Mouse (Mus musculus) MEL (cell line): ENCODE measurements around the gene Hfe. TPM values are rescaled to one million over a fixed set of nuclear protein-coding genes. Genes with fewer than 3 reads are reported as not detected.

Source experiments
- DNase-seq: peaks from one replicate; pipeline ENCODE4 v3.0.0; 2011; ENCODE audit warnings: low read depth, low spot score
- H3K27ac ChIP-seq: 2 replicates; pipeline ENCODE4 v1.5.1; 2012; ENCODE audit warnings: low read depth, mild to moderate bottlenecking, control low read depth, low read length, moderate library complexity; ENCODE audit not compliant: control insufficient read depth
- H3K27me3 ChIP-seq, 2 experiments: fragments of 150-350 bp in 1 of 2; sonication (generic) in 1 of 2; 2 replicates each; pipeline ENCODE4 v1.6.1; 2012; ENCODE audit warnings: low read length in 2 of 2, mild to moderate bottlenecking in 2 of 2, improper control_type of control experiment in 1 of 2, moderate library complexity in 1 of 2; ENCODE audit not compliant: insufficient read depth in 2 of 2, control insufficient read depth in 1 of 2
- H3K36me3 ChIP-seq, 2 experiments: 2 replicates each; pipeline ENCODE4 v1.6.1; 2012 to 2014; ENCODE audit warnings: low read length in 2 of 2, improper control_type of control experiment in 1 of 2, inconsistent platforms in 1 of 2, mild to moderate bottlenecking in 1 of 2; ENCODE audit not compliant: insufficient read depth in 2 of 2, control insufficient read depth in 1 of 2
- H3K4me1 ChIP-seq, 2 experiments: fragments of 150-350 bp in 1 of 2; sonication (generic) in 1 of 2; 2 replicates each; pipeline ENCODE4 v1.6.1; 2012; ENCODE audit warnings: low read length in 2 of 2, improper control_type of control experiment in 1 of 2, mild to moderate bottlenecking in 1 of 2; ENCODE audit not compliant: insufficient read depth in 2 of 2, control insufficient read depth in 1 of 2
- H3K4me3 ChIP-seq, 2 experiments: fragments of 150-350 bp in 1 of 2; sonication (generic) in 1 of 2; 2 replicates each; pipeline ENCODE4 v1.5.1; 2012; ENCODE audit warnings: low read depth in 2 of 2, low read length in 2 of 2, mild to moderate bottlenecking in 2 of 2, moderate library complexity in 2 of 2, control low read depth in 1 of 2, improper control_type of control experiment in 1 of 2; ENCODE audit not compliant: control insufficient read depth in 1 of 2, insufficient read depth in 1 of 2
- H3K79me2 ChIP-seq: 2 replicates; pipeline ENCODE4 v1.6.1; 2012; ENCODE audit warnings: mild to moderate bottlenecking, low read length, moderate library complexity; ENCODE audit not compliant: control insufficient read depth, poor library complexity, insufficient read depth
- H3K9ac ChIP-seq: 2 replicates; pipeline ENCODE4 v1.6.1; 2012; ENCODE audit warnings: low read depth, mild to moderate bottlenecking, control low read depth, low read length, moderate library complexity; ENCODE audit not compliant: control insufficient read depth, poor library complexity, severe bottlenecking
- H3K9me3 ChIP-seq: fragments of 150-350 bp; sonication (generic); replicated peaks from 2 replicates; pipeline ENCODE4 v1.6.1; 2012; ENCODE audit warnings: mild to moderate bottlenecking, low read length, improper control_type of control experiment, moderate library complexity; ENCODE audit not compliant: insufficient read depth
- ELF1 ChIP-seq: IDR thresholded peaks from 2 replicates; pipeline ENCODE4 v1.6.1; 2014; ENCODE audit warnings: low read depth, mild to moderate bottlenecking, inconsistent platforms, low read length, improper control_type of control experiment, moderate library complexity
- EP300 ChIP-seq, 2 experiments: IDR thresholded peaks; 2 replicates each; pipeline ENCODE4 v1.6.1; 2011; ENCODE audit warnings: improper control_type of control experiment in 2 of 2, low read length in 2 of 2, low read depth in 1 of 2, mild to moderate bottlenecking in 1 of 2
- ETS1 ChIP-seq: IDR thresholded peaks from 2 replicates; pipeline ENCODE4 v1.6.1; 2012; ENCODE audit warnings: low read depth, mild to moderate bottlenecking, inconsistent platforms, low read length, improper control_type of control experiment, moderate library complexity
- MAX ChIP-seq: IDR thresholded peaks from 2 replicates; pipeline ENCODE4 v1.6.1; 2011; ENCODE audit warnings: low read length, improper control_type of control experiment
- MYC ChIP-seq: IDR thresholded peaks from 2 replicates; pipeline ENCODE4 v1.6.1; 2011; ENCODE audit warnings: low read depth, mild to moderate bottlenecking, low read length, improper control_type of control experiment, moderate library complexity
- NELFE ChIP-seq: IDR thresholded peaks from 2 replicates; pipeline ENCODE4 v1.6.1; 2011; ENCODE audit warnings: low read depth, low read length, improper control_type of control experiment
- POLR2AphosphoS2 ChIP-seq: IDR thresholded peaks from 2 replicates; pipeline ENCODE4 v1.6.1; 2011; ENCODE audit warnings: low read length, improper control_type of control experiment
- TBP ChIP-seq: IDR thresholded peaks from 2 replicates; pipeline ENCODE4 v1.8.0; 2011; ENCODE audit warnings: low read depth, low read length, improper control_type of control experiment
- ZNF384 ChIP-seq: IDR thresholded peaks from 2 replicates; pipeline ENCODE4 v1.6.1; 2012; ENCODE audit warnings: low read depth, mild to moderate bottlenecking, inconsistent platforms, low read length, improper control_type of control experiment
- polyA plus RNA-seq, 2 experiments: library from polyadenylated mRNA; stranded (reverse) in 1 of 2; unstranded in 1 of 2; fragments of >175 nt in 1 of 2; fragments of >200 nt in 1 of 2; gene quantifications; 2 replicates each; pipeline versions ENCODE4 v1.2.1 to v1.2.4; 2012; ENCODE audit warnings: low replicate concordance in 2 of 2, low read depth in 1 of 2; ENCODE audit not compliant: insufficient read length in 2 of 2, insufficient read depth in 1 of 2, missing spikeins in 1 of 2
- total RNA-seq: library from RNA; depleted of rRNA; stranded (reverse); fragments of 300-350 nt; gene quantifications from 2 replicates; pipeline ENCODE4 v1.2.3, GENCODE M21; 2012

Hfe gene
- total and polyA plus RNA-seq, 3 experiments: not detected

- Histone ChIP-seq H3K79me2 (no peaks in the 10 kb centered on the region; the same call in 1 of the 2 replicates), H3K27ac (no peak overlapping the region), H3K9ac (no peak overlapping the region), H3K9me3 (no peaks in the 10 kb centered on the region), H3K4me1 (peaks cover 0 to 11% of the 10 kb centered on the region in 2 experiments; a peak in 2 of 4 replicates), H3K36me3 (peaks cover 0 to 12% of the 10 kb centered on the region in 2 experiments; a peak in 2 of 4 replicates), H3K27me3 (no peaks in the 10 kb centered on the region), H3K4me3 (no peak overlapping the region)
- TF ChIP-seq NELFE: no peak
- TF ChIP-seq ZNF384: no peak
- no peak for DNase-seq
These were observed 22.7 kb downstream of the Hfe start for GRCm38 (mm10) chr13:23687907-23688306.

- Histone ChIP-seq H3K4me3 (no peak overlapping the region), H3K9ac (no peak overlapping the region), H3K4me1 (peaks cover 0 to 14% of the 10 kb centered on the region in 2 experiments; a peak in 2 of 4 replicates), H3K36me3 (peaks cover 0 to 15% of the 10 kb centered on the region in 2 experiments; a peak in 2 of 4 replicates), H3K27me3 (no peaks in the 10 kb centered on the region), H3K9me3 (no peaks in the 10 kb centered on the region), H3K79me2 (no peaks in the 10 kb centered on the region; the same call in 1 of the 2 replicates), H3K27ac (no peak overlapping the region)
- no peak for DNase-seq
- TF ChIP-seq ELF1 (no peak), ZNF384 (no peak), MYC (no peak), POLR2AphosphoS2 (no peak), MAX (no peak), ETS1 (no peak)
These were observed 23.5 kb downstream of the Hfe start for GRCm38 (mm10) chr13:23687181-23687580.

- peak overlapping the region; percentile 25 to 48 for H3K4me3 ChIP-seq
- TF ChIP-seq EP300 (IDR thresholded peaks at IDR 0.05; ENCODE audit: low read depth in 1 of 2, low read length in 2 of 2) (no peak), TBP (0 out of 2 replicates have a peak, but pooled peaks have one; percentile 3)
- peaks cover 0 to 21% of the 10 kb centered on the region in 2 experiments; a peak in 2 of 4 replicates for H3K36me3 ChIP-seq
- H3K9ac ChIP-seq: peak overlapping the region; percentile 71
- H3K27ac ChIP-seq: peak overlapping the region; percentile 92
- peaks cover 0 to 20% of the 10 kb centered on the region in 2 experiments; a peak in 2 of 4 replicates for H3K4me1 ChIP-seq
- H3K27me3 ChIP-seq: no peaks in the 10 kb centered on the region
- H3K79me2 ChIP-seq: no peaks in the 10 kb centered on the region; the same call in 1 of the 2 replicates
- H3K9me3 ChIP-seq: no peaks in the 10 kb centered on the region
- peak; percentile 53 for DNase-seq
These were observed 24.7 kb downstream of the Hfe start for GRCm38 (mm10) chr13:23685966-23686365.
